Mouse (Mus musculus) E14TG2a.4 (cell line): ENCODE measurements around the gene Tom1l1.

Experiments
- CTCF ChIP-seq: conservative IDR thresholded peaks from 2 replicates; pipeline ENCODE4 v1.5.1; 2014; ENCODE audit warnings: low read length
- NANOG ChIP-seq: IDR thresholded peaks from 2 replicates; pipeline ENCODE4 v1.6.1; 2014; ENCODE audit warnings: borderline replicate concordance, low read length, mixed read lengths

DNA sequence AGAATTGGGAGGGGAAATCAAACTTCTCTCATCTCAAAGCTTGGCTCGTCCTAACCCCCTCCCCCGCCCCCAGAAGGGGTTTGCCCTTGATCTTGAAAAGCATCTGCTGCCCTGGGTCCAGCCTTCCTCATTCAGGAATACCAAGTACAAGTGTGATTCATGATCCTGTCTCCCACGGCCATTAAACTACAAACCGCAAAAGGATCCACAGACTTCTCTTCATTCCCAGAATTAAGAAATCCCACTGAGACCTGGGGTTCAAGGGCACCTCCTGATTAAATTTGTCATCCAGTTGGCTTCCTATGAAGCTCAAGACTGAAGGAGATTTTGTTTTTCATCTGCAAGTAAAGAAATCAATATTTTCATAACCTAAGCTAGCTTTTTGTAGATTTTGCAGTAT is 6.0 kb upstream of the Tom1l1 start:
- TF ChIP-seq CTCF: no peak
- TF ChIP-seq NANOG: no peak
